Comparison of ENCODE assay signal across 30 mouse cellular contexts in the genomic region with DNA sequence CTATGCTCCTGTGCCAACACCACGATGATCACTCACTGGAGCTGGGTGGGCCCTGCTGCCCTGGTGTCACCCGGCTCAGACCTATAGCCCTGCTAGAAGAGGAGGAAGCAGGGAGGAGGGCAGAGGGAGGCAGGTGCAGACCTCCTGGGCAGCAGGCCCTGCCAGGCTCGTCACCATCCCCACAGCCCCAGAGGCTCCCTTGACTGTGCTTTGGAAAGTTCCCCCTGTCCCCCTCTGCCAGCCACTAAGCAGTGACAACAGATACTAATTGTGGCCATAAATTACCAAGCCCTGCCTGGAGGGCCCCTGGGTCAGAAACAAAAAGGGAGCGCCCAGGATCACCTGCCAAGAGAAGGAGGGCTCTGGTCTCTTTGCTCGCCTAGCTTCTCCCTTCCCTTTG. TPM values are rescaled to one million over a fixed set of nuclear protein-coding genes. Genes with fewer than 3 reads are reported as not detected.
DNase-seq lines count a peak whose midpoint lies in the region; ATAC-seq lines count a peak whose summit lies in the region.
"Had no signal": no experiment of that assay in that cellular context is flagged by ENCODE, and none has a peak within 500 bp of the region (broad histone marks: within the 10 kb centered on the region; RNA-seq: fewer than 3 reads in every experiment).

No protein-coding gene starts in this region.

- no peak overlapping the region for H3K9ac ChIP-seq in kidney, embryonic 16.5 days (replicated peaks; ENCODE audit: low read length)
- H3K9ac ChIP-seq in neural tube, embryonic 13.5 days, result no peak overlapping the region
- peak overlapping the region; percentile 14; the same call in 1 of the 2 replicates for H3K9ac ChIP-seq in intestine, embryonic 16.5 days (ENCODE audit: low read depth, low read length)
- H3K9ac ChIP-seq: embryonic facial prominence, embryonic 12.5 days; embryonic facial prominence, embryonic 15.5 days; forebrain, embryonic 12.5 days; forebrain, embryonic 15.5 days; heart, embryonic 13.5 days; hindbrain, embryonic 14.5 days had no signal

- H3K9me3 ChIP-seq in kidney, embryonic 16.5 days (ENCODE audit: low read length), result no peaks in the 10 kb centered on the region
- H3K9me3 ChIP-seq in neural tube, embryonic 13.5 days, result no peaks in the 10 kb centered on the region
- H3K9me3 ChIP-seq in intestine, embryonic 16.5 days (ENCODE audit: control insufficient read depth, low read length), result no peaks in the 10 kb centered on the region
- no peaks in the 10 kb centered on the region for H3K9me3 ChIP-seq in embryonic facial prominence, embryonic 10.5 days
- H3K9me3 ChIP-seq: embryonic facial prominence, embryonic 12.5 days; embryonic facial prominence, embryonic 15.5 days; forebrain, embryonic 12.5 days; forebrain, embryonic 15.5 days; heart, embryonic 10.5 days; heart, embryonic 13.5 days had no signal

- DNase-seq in kidney, adult 11 months, result no peak
- no peak for DNase-seq in neural tube, embryonic 10.5 days (ENCODE audit: extremely low spot score, low spot score)
- no peak for DNase-seq in embryonic facial prominence, embryonic 10.5 days (ENCODE audit: low spot score)
- DNase-seq: adrenal gland, adult 2 months; adrenal gland, postnatal 14 days; cerebellum, adult 11 months; cerebellum, adult 2 months; cerebellum, postnatal 10 days; cerebellum, postnatal 36 days; embryo, embryonic 11 days; gastrocnemius, postnatal 25 days; heart, adult 18-20 months; heart, postnatal 14 days; heart, postnatal 4 days had no signal

- peak; percentile 67 for ATAC-seq in kidney, embryonic 16.5 days (ENCODE audit: low FRiP score, low TSS enrichment)
- 0 out of 2 replicates have a peak, but pooled peaks have one; percentile 45 for ATAC-seq in neural tube, embryonic 13.5 days (ENCODE audit: low read depth)
- ATAC-seq in intestine, embryonic 16.5 days, result peak; percentile 44; the same call in 1 of the 2 replicates
- ATAC-seq: CD4-positive, CD25-positive, alpha-beta regulatory T cell, adult 4 months; forebrain, embryonic 15.5 days; hindbrain, postnatal 0 days had no signal

- no peaks in the 10 kb centered on the region for H3K36me3 ChIP-seq in kidney, embryonic 16.5 days (ENCODE audit: insufficient read depth, low read length)
- H3K36me3 ChIP-seq in neural tube, embryonic 13.5 days, result no peaks in the 10 kb centered on the region
- H3K36me3 ChIP-seq in intestine, embryonic 16.5 days (ENCODE audit: control insufficient read depth, insufficient read depth, low read length), result no peaks in the 10 kb centered on the region
- H3K36me3 ChIP-seq in embryonic facial prominence, embryonic 10.5 days (replicated peaks), result no peaks in the 10 kb centered on the region
- H3K36me3 ChIP-seq: embryonic facial prominence, embryonic 12.5 days; embryonic facial prominence, embryonic 15.5 days; forebrain, embryonic 12.5 days; forebrain, embryonic 15.5 days; heart, embryonic 10.5 days; heart, embryonic 13.5 days had no signal

- 12% methylated on average over 5 of the region's 5 CpGs for WGBS in kidney, embryonic 16.5 days
- WGBS in neural tube, embryonic 13.5 days, result 22% methylated on average over 5 of the region's 5 CpGs
- WGBS in intestine, embryonic 16.5 days, result 32% methylated on average over 5 of the region's 5 CpGs
- 62% methylated on average over 5 of the region's 5 CpGs for WGBS in embryonic facial prominence, embryonic 10.5 days

- H3K4me1 ChIP-seq in kidney, embryonic 16.5 days (ENCODE audit: insufficient read depth, low read length), result peaks cover 5% of the 10 kb centered on the region; the same call in 1 of the 2 replicates
- peaks cover 19% of the 10 kb centered on the region for H3K4me1 ChIP-seq in neural tube, embryonic 13.5 days (replicated peaks)
- H3K4me1 ChIP-seq in intestine, embryonic 16.5 days (ENCODE audit: control insufficient read depth, insufficient read depth, low read length), result no peaks in the 10 kb centered on the region
- no peaks in the 10 kb centered on the region for H3K4me1 ChIP-seq in embryonic facial prominence, embryonic 10.5 days
- H3K4me1 ChIP-seq: embryonic facial prominence, embryonic 12.5 days; embryonic facial prominence, embryonic 15.5 days; forebrain, embryonic 12.5 days; forebrain, embryonic 15.5 days had no signal

- no peak overlapping the region for H3K4me3 ChIP-seq in kidney, embryonic 16.5 days (ENCODE audit: low read length)
- no peak overlapping the region for H3K4me3 ChIP-seq in neural tube, embryonic 13.5 days
- no peak overlapping the region for H3K4me3 ChIP-seq in intestine, embryonic 16.5 days (ENCODE audit: low read length)
- H3K4me3 ChIP-seq in embryonic facial prominence, embryonic 10.5 days, result no peak overlapping the region
- H3K4me3 ChIP-seq: embryonic facial prominence, embryonic 12.5 days; embryonic facial prominence, embryonic 15.5 days; forebrain, embryonic 12.5 days; forebrain, embryonic 15.5 days; heart, embryonic 10.5 days; heart, embryonic 13.5 days had no signal

- no peaks in the 10 kb centered on the region for H3K27me3 ChIP-seq in kidney, embryonic 16.5 days (ENCODE audit: insufficient read depth, low read length)
- H3K27me3 ChIP-seq in neural tube, embryonic 13.5 days, result no peaks in the 10 kb centered on the region
- no peaks in the 10 kb centered on the region; the same call in 1 of the 2 replicates for H3K27me3 ChIP-seq in intestine, embryonic 16.5 days (replicated peaks; ENCODE audit: control insufficient read depth, insufficient read depth, low read length)
- peaks cover 6% of the 10 kb centered on the region for H3K27me3 ChIP-seq in embryonic facial prominence, embryonic 10.5 days (replicated peaks; ENCODE audit: low read depth, poor library complexity, severe bottlenecking)
- H3K27me3 ChIP-seq: forebrain, embryonic 15.5 days had no signal

- H3K4me2 ChIP-seq in kidney, embryonic 16.5 days (replicated peaks; ENCODE audit: low read depth, low read length), result no peak overlapping the region
- no peak overlapping the region for H3K4me2 ChIP-seq in neural tube, embryonic 13.5 days
- no peak overlapping the region for H3K4me2 ChIP-seq in intestine, embryonic 16.5 days (ENCODE audit: low read depth, low read length)
- H3K4me2 ChIP-seq: embryonic facial prominence, embryonic 12.5 days; embryonic facial prominence, embryonic 15.5 days; forebrain, embryonic 12.5 days; forebrain, embryonic 15.5 days; heart, embryonic 13.5 days; hindbrain, embryonic 14.5 days had no signal

- H3K27ac ChIP-seq in kidney, embryonic 16.5 days (ENCODE audit: low read length), result no peak overlapping the region
- peak overlapping the region; percentile 62; the same call in 1 of the 2 replicates for H3K27ac ChIP-seq in neural tube, embryonic 13.5 days (replicated peaks)
- H3K27ac ChIP-seq in intestine, embryonic 16.5 days (ENCODE audit: low read length), result no peak overlapping the region
- H3K27ac ChIP-seq in embryonic facial prominence, embryonic 10.5 days (replicated peaks), result no peak overlapping the region
- H3K27ac ChIP-seq: embryonic facial prominence, embryonic 12.5 days; embryonic facial prominence, embryonic 15.5 days; forebrain, embryonic 12.5 days; forebrain, embryonic 15.5 days; heart, embryonic 10.5 days; heart, embryonic 13.5 days; hindbrain, embryonic 14.5 days; hindbrain, postnatal 0 days had no signal

RNA-seq across cellular contexts. Expression of a gene that starts 9.3 kb away (rescaled TPM):
- 10.8 and 13.5 TPM in 2 replicates for polyA plus RNA-seq in kidney, embryonic 16.5 days (2015; fragmentation: Nextera tagmentation; extraction: Ambion mirVana)
- polyA plus RNA-seq in neural tube, embryonic 13.5 days (2015; fragmentation: Nextera tagmentation; extraction: Ambion mirVana), result 16.0 and 18.0 TPM in 2 replicates
- polyA plus RNA-seq in intestine, embryonic 16.5 days (2015; fragmentation: Nextera tagmentation; extraction: Ambion mirVana), result 7.1 and 7.2 TPM in 2 replicates
- 10.2 and 12.5 TPM in 2 replicates for polyA plus RNA-seq in embryonic facial prominence, embryonic 10.5 days (2016; fragmentation: Nextera tagmentation; extraction: Ambion mirVana)

RNA-seq across cellular contexts. Expression of a gene that starts 33.4 kb away (rescaled TPM):
- polyA plus RNA-seq in kidney, embryonic 16.5 days (2015; fragmentation: Nextera tagmentation; extraction: Ambion mirVana), result 44.1 and 46.1 TPM in 2 replicates
- polyA plus RNA-seq in neural tube, embryonic 13.5 days (2015; fragmentation: Nextera tagmentation; extraction: Ambion mirVana), result 14.9 and 15.1 TPM in 2 replicates
- polyA plus RNA-seq in intestine, embryonic 16.5 days (2015; fragmentation: Nextera tagmentation; extraction: Ambion mirVana), result 25.8 and 35.5 TPM in 2 replicates
- 58.2 and 58.5 TPM in 2 replicates for polyA plus RNA-seq in embryonic facial prominence, embryonic 10.5 days (2016; fragmentation: Nextera tagmentation; extraction: Ambion mirVana)

RNA-seq across cellular contexts. Expression of a gene that starts 49.6 kb away (rescaled TPM):
- 52.8 and 65.4 TPM in 2 replicates for polyA plus RNA-seq in kidney, embryonic 16.5 days (2015; fragmentation: Nextera tagmentation; extraction: Ambion mirVana)
- polyA plus RNA-seq in neural tube, embryonic 13.5 days (2015; fragmentation: Nextera tagmentation; extraction: Ambion mirVana), result 43.3 and 46.4 TPM in 2 replicates
- not detected in 2 replicates for polyA plus RNA-seq in intestine, embryonic 16.5 days (2015; fragmentation: Nextera tagmentation; extraction: Ambion mirVana)
- polyA plus RNA-seq in embryonic facial prominence, embryonic 10.5 days (2016; fragmentation: Nextera tagmentation; extraction: Ambion mirVana), result 3.3 and 4.7 TPM in 2 replicates
- polyA plus RNA-seq: adrenal gland, adult 2 months; C2C12; CD4-positive, CD25-positive, alpha-beta regulatory T cell, adult 4 months; cortical plate, adult 2 months; gonadal fat pad, adult 2 months; heart, embryonic 13.5 days; heart, embryonic 16.5 days had no signal
